Mouse (Mus musculus): ENCODE data around the gene Wif1.

DNA sequence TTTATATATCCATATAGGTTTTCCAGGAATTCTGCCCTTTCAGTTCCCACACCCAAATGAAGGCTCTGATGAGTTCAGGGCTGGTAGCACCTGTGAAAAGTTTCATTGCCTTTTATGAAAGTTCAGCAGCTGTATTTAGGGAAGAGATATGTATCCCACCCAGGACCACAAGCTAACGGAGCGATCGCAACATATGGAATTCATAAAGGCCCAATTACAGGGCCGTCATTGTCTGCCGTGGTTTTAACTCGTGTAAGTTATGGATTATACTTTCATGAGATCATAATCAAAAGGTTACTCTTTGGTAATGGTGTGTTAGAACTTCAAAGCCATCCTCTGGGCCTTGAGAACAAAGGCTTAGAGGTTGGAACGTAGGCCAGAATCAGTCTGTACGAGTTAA is 28.9 kb downstream of the Wif1 start:
- no peak for TF ChIP-seq POLR2A (IDR thresholded peaks at IDR 0.05; ENCODE audit: low read depth, low read length)
- TF ChIP-seq ZNF384 (IDR thresholded peaks at IDR 0.05; ENCODE audit: low read depth, low read length) = no peak
- no peak for TF ChIP-seq CTCF (conservative IDR thresholded peaks at IDR 0.05 in 1 of 2, IDR thresholded peaks at IDR 0.05 in 1 of 2; ENCODE audit: low read depth in 2 of 2, low read length in 2 of 2)
- TF ChIP-seq E2F4 (IDR thresholded peaks at IDR 0.05; ENCODE audit: insufficient replicate concordance, low read depth, low read length) = no peak
- TF ChIP-seq BHLHE40 (IDR thresholded peaks at IDR 0.05; ENCODE audit: low read depth, low read length) = no peak
- TF ChIP-seq JUND (conservative IDR thresholded peaks at IDR 0.05; ENCODE audit: low read depth, low read length) = no peak
- no peak for TF ChIP-seq TCF12 (IDR thresholded peaks at IDR 0.05; ENCODE audit: low read depth, low read length)
- no peak for TF ChIP-seq CHD1 (IDR thresholded peaks at IDR 0.05; ENCODE audit: low read depth, low read length)
- no peak for TF ChIP-seq UBTF (IDR thresholded peaks at IDR 0.05; ENCODE audit: low read depth, low read length)

All from CH12.LX (cell line).